Mouse (Mus musculus): ENCODE data around the gene Kirrel3. TPM values are rescaled to one million over a fixed set of nuclear protein-coding genes. Genes with fewer than 3 reads are reported as not detected.

Gene Kirrel3
- polyA plus RNA-seq, 1 experiment from 2014 or later, result 0.72 TPM

DNA sequence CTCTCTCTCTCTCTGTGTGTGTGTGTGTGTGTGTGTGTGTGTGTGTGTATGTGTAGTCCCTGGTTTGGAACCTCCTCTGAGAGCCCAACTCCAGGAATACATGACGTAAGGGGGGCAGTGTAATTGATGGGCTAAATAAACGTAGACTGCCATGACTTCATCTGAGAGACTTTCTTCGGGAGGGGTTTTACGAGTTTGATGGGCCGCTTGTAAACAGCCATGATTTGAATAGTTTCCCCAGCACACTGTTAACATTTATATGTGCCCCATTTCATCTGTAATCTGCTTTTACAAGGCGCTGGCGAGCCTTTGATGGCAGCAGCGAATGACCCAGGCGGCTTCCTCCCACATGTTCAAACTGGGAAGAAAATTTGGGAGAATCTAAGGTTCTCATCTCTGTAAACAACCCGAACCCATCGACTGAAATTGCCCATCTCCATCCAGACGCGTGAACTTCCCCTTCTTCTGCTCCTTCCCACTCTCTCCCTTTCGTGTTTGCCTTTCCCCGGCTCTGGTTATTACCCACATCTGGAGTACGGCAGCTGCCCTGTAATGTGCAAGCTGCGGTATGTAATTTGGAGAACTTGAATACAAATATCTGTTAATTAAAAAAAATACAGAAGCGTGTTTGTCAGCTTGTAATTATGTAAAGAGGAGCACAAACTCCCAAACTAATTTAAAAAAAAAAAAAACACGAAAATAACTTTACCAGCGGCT is 34.7 kb downstream of the Kirrel3 start:
- TF ChIP-seq CTCF (IDR thresholded peaks at IDR 0.05) (no peak), EP300 (IDR thresholded peaks at IDR 0.05) (no peak)
- no peak overlapping the region for H3K27ac ChIP-seq (ENCODE audit: low read length)
- H3K4me1 ChIP-seq (ENCODE audit: insufficient read depth, low read depth, low read length), result no peaks in the 10 kb centered on the region
- no peak for ATAC-seq
- no peaks in the 10 kb centered on the region for H3K9me3 ChIP-seq (ENCODE audit: low read length)
- 62% methylated on average over 20 of the region's 20 CpGs for WGBS
- H3K36me3 ChIP-seq (ENCODE audit: insufficient read depth, low read length), result no peaks in the 10 kb centered on the region
- H3K4me2 ChIP-seq (replicated peaks; ENCODE audit: low read depth, low read length), result no peak overlapping the region
- no peak for DNase-seq (ENCODE audit: low spot score)
- H3K4me3 ChIP-seq (ENCODE audit: low read depth, low read length), result no peak overlapping the region
- no peaks in the 10 kb centered on the region for H3K27me3 ChIP-seq (replicated peaks; ENCODE audit: insufficient read depth, low read length)
- no peak overlapping the region for H3K9ac ChIP-seq (replicated peaks; ENCODE audit: low read depth)

- Histone ChIP-seq H3K36me3 (ENCODE audit: insufficient read depth, low read length) (no peaks in the 10 kb centered on the region), H3K27ac (ENCODE audit: low read length) (no peak overlapping the region), H3K9me3 (ENCODE audit: low read length) (no peaks in the 10 kb centered on the region), H3K9ac (replicated peaks; ENCODE audit: low read depth) (no peak overlapping the region), H3K4me1 (ENCODE audit: insufficient read depth, low read depth, low read length) (no peaks in the 10 kb centered on the region), H3K4me3 (ENCODE audit: low read depth, low read length) (no peak overlapping the region), H3K4me2 (replicated peaks; ENCODE audit: low read depth, low read length) (no peak overlapping the region), H3K27me3 (replicated peaks; ENCODE audit: insufficient read depth, low read length) (no peaks in the 10 kb centered on the region)
- no peak for TF ChIP-seq EP300 (IDR thresholded peaks at IDR 0.05)
- TF ChIP-seq CTCF (IDR thresholded peaks at IDR 0.05), result no peak
- ATAC-seq (no peak), DNase-seq (ENCODE audit: low spot score) (no peak)
- 21% methylated on average over 2 of the region's 2 CpGs for WGBS
These were observed 40.0 kb downstream of the Kirrel3 start for GRCm38 (mm10) chr9:34525695-34526094.

- no peaks in the 10 kb centered on the region for H3K36me3 ChIP-seq (ENCODE audit: insufficient read depth, low read length)
- no peak for DNase-seq (ENCODE audit: low spot score)
- WGBS, result 62% methylated on average over 7 of the region's 7 CpGs
- H3K9ac ChIP-seq (replicated peaks; ENCODE audit: low read depth), result no peak overlapping the region
- no peak overlapping the region for H3K4me2 ChIP-seq (replicated peaks; ENCODE audit: low read depth, low read length)
- no peak overlapping the region for H3K27ac ChIP-seq (ENCODE audit: low read length)
- H3K4me3 ChIP-seq (ENCODE audit: low read depth, low read length), result no peak overlapping the region
- H3K9me3 ChIP-seq (ENCODE audit: low read length), result no peaks in the 10 kb centered on the region
- H3K27me3 ChIP-seq (replicated peaks; ENCODE audit: insufficient read depth, low read length), result no peaks in the 10 kb centered on the region
- TF ChIP-seq CTCF (IDR thresholded peaks at IDR 0.05), result no peak
- TF ChIP-seq EP300 (IDR thresholded peaks at IDR 0.05), result no peak
- no peaks in the 10 kb centered on the region for H3K4me1 ChIP-seq (ENCODE audit: insufficient read depth, low read depth, low read length)
- no peak for ATAC-seq
These were observed 53.1 kb downstream of the Kirrel3 start for GRCm38 (mm10) chr9:34538591-34539335.

DNA sequence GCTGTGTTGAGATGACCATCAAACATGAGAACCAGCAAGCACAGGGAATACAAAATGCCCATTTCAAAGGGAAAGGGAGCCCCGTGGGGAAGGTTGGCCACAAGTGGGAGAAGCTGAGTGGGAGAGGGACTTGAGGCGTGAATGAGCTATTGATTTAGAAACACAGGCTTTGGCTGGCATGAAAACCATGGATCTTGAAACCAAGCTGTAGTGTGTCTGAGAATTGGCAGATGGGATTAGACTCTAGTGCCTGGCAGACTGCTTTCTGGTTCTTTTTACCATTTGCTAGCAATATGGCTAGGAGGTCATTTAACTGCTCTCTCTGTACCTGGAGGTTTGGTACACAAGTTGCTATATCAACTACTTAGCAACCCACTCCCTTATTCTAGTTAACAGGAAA is 56.2 kb downstream of the Kirrel3 start:
- Histone ChIP-seq H3K27me3 (replicated peaks; ENCODE audit: insufficient read depth, low read length) (no peaks in the 10 kb centered on the region), H3K4me2 (replicated peaks; ENCODE audit: low read depth, low read length) (no peak overlapping the region), H3K9me3 (ENCODE audit: low read length) (no peaks in the 10 kb centered on the region), H3K9ac (replicated peaks; ENCODE audit: low read depth) (no peak overlapping the region), H3K4me3 (ENCODE audit: low read depth, low read length) (no peak overlapping the region), H3K36me3 (ENCODE audit: insufficient read depth, low read length) (no peaks in the 10 kb centered on the region), H3K4me1 (ENCODE audit: insufficient read depth, low read depth, low read length) (no peaks in the 10 kb centered on the region), H3K27ac (ENCODE audit: low read length) (no peak overlapping the region)
- 37% methylated on average over 2 of the region's 2 CpGs for WGBS
- TF ChIP-seq EP300 (IDR thresholded peaks at IDR 0.05) (no peak), CTCF (IDR thresholded peaks at IDR 0.05) (no peak)
- DNase-seq (ENCODE audit: low spot score) (no peak), ATAC-seq (no peak)

- 57% methylated on average over 2 of the region's 2 CpGs for WGBS
- Histone ChIP-seq H3K36me3 (ENCODE audit: insufficient read depth, low read length) (no peaks in the 10 kb centered on the region), H3K4me3 (ENCODE audit: low read depth, low read length) (no peak overlapping the region), H3K9ac (replicated peaks; ENCODE audit: low read depth) (no peak overlapping the region), H3K4me2 (replicated peaks; ENCODE audit: low read depth, low read length) (no peak overlapping the region), H3K4me1 (ENCODE audit: insufficient read depth, low read depth, low read length) (no peaks in the 10 kb centered on the region), H3K27ac (ENCODE audit: low read length) (no peak overlapping the region), H3K9me3 (ENCODE audit: low read length) (no peaks in the 10 kb centered on the region), H3K27me3 (replicated peaks; ENCODE audit: insufficient read depth, low read length) (no peaks in the 10 kb centered on the region)
- ATAC-seq (no peak), DNase-seq (ENCODE audit: low spot score) (no peak)
- no peak for TF ChIP-seq EP300 (IDR thresholded peaks at IDR 0.05)
- no peak for TF ChIP-seq CTCF (IDR thresholded peaks at IDR 0.05)
These were observed 70.0 kb downstream of the Kirrel3 start for GRCm38 (mm10) chr9:34555699-34556098.

DNA sequence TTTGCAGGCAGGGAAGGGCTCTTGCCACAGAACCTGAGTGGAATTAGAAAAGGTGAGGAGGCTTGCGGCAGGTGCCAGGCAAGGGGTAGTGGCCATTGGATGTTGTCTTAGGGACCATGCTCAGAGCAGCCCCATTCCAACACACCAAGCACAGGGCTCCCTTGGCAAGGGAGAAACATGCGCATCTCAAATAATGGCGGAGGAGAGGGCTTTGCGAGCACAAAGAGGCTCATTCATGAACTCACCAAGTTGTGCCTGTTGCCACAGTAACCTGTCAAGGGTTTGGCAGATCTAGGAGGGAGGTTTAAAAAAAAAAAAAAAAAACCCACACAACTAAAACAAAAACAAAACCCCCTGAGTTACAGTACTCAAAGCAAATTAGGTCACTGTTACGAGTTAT is 72.2 kb downstream of the Kirrel3 start:
- no peak for ATAC-seq
- no peak overlapping the region for H3K9ac ChIP-seq (replicated peaks; ENCODE audit: low read depth)
- DNase-seq (ENCODE audit: low spot score), result peak; percentile 23
- H3K27ac ChIP-seq (ENCODE audit: low read length), result no peak overlapping the region
- H3K4me1 ChIP-seq (ENCODE audit: insufficient read depth, low read depth, low read length), result no peaks in the 10 kb centered on the region
- H3K4me3 ChIP-seq (ENCODE audit: low read depth, low read length), result no peak overlapping the region
- WGBS, result 46% methylated on average over 5 of the region's 5 CpGs
- H3K27me3 ChIP-seq (replicated peaks; ENCODE audit: insufficient read depth, low read length), result no peaks in the 10 kb centered on the region
- H3K9me3 ChIP-seq (ENCODE audit: low read length), result no peaks in the 10 kb centered on the region
- no peak for TF ChIP-seq CTCF (IDR thresholded peaks at IDR 0.05)
- no peak overlapping the region for H3K4me2 ChIP-seq (replicated peaks; ENCODE audit: low read depth, low read length)
- no peaks in the 10 kb centered on the region for H3K36me3 ChIP-seq (ENCODE audit: insufficient read depth, low read length)

Data from lung, postnatal 0 days (tissue).